Mouse (Mus musculus): ENCODE data around the gene Foxl1.

The Foxl1 gene

GRCm38 (mm10) chr8:121093496-121093895, 34.2 kb upstream of the Foxl1 start:
- DNase-seq = no peak

GRCm38 (mm10) chr8:121104049-121104818, 23.5 kb upstream of the Foxl1 start:
- peak; percentile 71 for DNase-seq

GRCm38 (mm10) chr8:121107668-121108656, 19.8 kb upstream of the Foxl1 start, which contains the start of gene Mthfsd:
TSS of gene Mthfsd (minus strand) at chr8:121108392.
- DNase-seq = peak; percentile 99

DNA sequence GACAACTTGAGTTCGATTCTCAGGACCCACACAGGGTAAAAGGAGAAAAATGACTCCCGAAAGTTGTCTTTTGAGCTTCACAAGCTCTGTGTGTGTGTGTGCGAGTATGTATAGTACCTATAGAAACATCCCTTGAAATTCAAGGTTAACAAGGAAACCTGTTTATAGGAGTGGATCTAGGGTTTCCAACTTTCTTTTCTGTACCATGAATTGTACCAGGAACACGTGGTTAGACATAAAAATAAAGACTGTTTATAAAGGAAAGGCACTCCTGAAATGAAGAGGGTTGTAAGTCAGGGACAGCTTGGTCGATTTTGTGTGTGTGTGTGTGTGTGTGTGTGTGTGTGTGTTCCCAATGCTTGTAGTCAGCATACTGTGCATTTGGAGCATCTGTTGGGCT, 19.1 kb upstream of the Foxl1 start:
- no peak for DNase-seq

DNA sequence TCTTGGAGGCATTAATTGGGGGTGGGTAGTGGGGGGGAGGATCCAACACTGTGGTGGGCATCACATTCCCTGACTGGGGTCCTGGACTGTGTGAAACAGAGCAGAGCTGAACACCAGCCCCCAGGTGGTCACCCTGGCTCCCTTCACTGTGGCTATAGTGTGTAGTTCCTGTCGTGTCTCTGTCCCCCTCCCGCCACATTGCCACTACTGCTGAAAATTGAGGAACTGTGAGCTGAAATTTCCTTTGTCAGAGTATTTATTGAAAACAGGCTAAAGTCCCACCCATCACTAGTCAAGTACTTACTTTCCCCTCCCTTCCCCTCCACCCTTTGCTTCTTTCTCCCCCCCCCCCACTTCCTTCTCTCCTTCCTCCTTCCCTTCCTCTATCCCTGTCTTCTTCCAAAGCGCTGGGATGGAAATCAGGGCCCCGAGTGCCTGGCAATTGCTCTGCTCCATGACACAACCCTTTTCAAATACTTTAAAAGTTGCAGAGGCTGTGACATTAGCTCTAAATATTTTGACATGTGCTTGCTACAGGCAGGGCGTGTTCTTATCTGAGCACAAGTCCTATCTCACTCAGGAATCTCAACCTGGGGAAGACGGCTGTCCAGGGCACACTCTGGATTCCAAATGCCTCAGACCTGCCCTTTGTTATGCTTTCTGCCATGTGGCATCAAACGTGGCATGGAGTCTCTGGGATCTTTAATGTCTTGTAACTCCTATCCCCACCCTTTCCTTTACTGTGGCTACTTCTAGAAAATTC, 16.4 kb upstream of the Foxl1 start:
- DNase-seq = no peak

GRCm38 (mm10) chr8:121113261-121113660, 14.5 kb upstream of the Foxl1 start:
- peak; percentile 98 for DNase-seq

DNA sequence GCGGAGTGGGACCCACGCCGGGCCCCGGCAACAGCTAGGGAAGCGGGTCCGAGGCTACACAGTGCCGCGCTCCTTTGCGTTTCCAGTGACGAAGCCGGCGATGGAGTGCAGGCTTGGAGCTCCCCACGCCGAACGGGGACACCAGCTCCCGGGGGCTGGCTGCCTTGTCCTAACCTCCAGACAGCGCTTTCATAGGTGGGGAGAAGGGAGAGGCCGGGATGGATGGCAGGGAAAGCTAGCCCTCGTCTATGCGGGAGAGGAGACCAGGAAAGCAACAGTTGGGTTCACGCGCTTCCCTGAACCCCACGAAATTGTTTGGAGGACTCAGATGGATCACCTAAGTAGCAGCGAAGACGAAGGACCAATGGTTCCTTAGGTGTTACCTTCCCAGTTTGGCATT, 12.6 kb upstream of the Foxl1 start:
- no peak for DNase-seq

DNA sequence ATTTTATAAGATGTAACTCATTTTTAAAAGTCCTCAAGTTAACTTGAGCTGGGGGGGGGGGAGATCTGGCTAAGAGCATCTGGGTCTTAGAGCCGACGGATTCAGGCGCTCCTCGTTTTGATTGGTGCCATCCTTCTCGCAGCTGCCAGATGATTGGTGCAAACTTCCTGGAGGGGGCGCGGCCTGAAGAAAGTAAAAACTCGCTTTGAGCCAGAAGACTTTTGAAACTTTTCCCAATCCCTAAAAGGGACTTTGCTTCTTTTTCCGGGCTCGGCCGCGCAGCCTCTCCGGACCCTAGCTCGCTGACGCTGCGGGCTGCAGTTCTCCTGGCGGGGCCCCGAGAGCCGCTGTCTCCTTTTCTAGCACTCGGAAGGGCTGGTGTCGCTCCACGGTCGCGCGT, 11.8 kb upstream of the Foxl1 start, which contains the start of gene Foxc2:
Foxc2 (plus strand) TSS at position 224 of the 400 bp plus-strand sequence.
- peak; percentile 87 for DNase-seq

DNA sequence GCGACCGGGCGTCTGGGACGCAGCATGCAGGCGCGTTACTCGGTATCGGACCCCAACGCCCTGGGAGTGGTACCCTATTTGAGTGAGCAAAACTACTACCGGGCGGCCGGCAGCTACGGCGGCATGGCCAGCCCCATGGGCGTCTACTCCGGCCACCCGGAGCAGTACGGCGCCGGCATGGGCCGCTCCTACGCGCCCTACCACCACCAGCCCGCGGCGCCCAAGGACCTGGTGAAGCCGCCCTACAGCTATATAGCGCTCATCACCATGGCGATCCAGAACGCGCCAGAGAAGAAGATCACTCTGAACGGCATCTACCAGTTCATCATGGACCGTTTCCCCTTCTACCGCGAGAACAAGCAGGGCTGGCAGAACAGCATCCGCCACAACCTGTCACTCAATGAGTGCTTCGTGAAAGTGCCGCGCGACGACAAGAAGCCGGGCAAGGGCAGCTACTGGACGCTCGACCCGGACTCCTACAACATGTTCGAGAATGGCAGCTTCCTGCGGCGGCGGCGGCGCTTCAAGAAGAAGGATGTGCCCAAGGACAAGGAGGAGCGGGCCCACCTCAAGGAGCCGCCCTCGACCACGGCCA, 11.1 kb upstream of the Foxl1 start:
- peak; percentile 31 for DNase-seq

DNA sequence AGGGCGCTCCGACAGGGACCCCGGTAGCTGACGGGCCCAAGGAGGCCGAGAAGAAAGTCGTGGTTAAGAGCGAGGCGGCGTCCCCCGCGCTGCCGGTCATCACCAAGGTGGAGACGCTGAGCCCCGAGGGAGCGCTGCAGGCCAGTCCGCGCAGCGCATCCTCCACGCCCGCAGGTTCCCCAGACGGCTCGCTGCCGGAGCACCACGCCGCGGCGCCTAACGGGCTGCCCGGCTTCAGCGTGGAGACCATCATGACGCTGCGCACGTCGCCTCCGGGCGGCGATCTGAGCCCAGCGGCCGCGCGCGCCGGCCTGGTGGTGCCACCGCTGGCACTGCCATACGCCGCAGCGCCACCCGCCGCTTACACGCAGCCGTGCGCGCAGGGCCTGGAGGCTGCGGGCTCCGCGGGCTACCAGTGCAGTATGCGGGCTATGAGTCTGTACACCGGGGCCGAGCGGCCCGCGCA, 10.5 kb upstream of the Foxl1 start:
- DNase-seq = no peak

GRCm38 (mm10) chr8:121117906-121118305, 9.8 kb upstream of the Foxl1 start:
- DNase-seq = no peak

- DNase-seq = no peak
These were observed 8.9 kb upstream of the Foxl1 start for GRCm38 (mm10) chr8:121118634-121119420.

- DNase-seq = no peak
These were observed 7.9 kb upstream of the Foxl1 start for GRCm38 (mm10) chr8:121119635-121120455.

- no peak for DNase-seq
These were observed 7.0 kb upstream of the Foxl1 start for GRCm38 (mm10) chr8:121120456-121121419.

- no peak for DNase-seq
These were observed 6.0 kb upstream of the Foxl1 start for GRCm38 (mm10) chr8:121121704-121122103.

DNA sequence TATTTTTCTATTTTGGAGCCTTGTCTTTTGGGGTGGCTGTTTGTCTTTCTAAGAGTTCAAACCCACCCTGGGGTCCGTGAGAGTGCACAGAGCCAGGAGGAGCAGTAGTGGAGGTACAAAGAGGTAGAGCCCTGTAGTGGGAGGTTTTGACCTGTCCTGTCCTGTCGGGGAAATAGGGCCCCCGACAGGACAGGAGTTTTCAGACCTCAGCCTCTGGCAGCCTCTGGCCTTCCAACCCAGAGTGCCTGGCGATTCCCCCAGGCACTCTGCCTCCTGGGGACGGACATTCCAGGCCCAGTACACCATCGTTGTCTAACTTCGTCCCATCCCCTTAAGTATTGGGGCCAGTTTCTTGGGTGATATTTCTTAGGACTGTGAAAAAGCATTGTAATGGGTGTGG, 5.4 kb upstream of the Foxl1 start:
- no peak for DNase-seq

GRCm38 (mm10) chr8:121123113-121123512, 4.6 kb upstream of the Foxl1 start:
- DNase-seq = no peak

GRCm38 (mm10) chr8:121124547-121125239, 3.0 kb upstream of the Foxl1 start:
- no peak for DNase-seq

Measured in kidney, adult 18-20 months (tissue).